Mouse (Mus musculus) hindbrain, embryonic 15.5 days (tissue): ENCODE measurements around the gene Gnas. TPM values are rescaled to one million over a fixed set of nuclear protein-coding genes. Genes with fewer than 3 reads are reported as not detected.
A peak's percentile ranks its signal among the peaks of the same experiment; 100 is the strongest.

Experiments
- ATAC-seq: fragments of 200-750 bp; cut with Nextera tagmentation; 2 replicates; pipeline ENCODE4 v1.8.0; 2017; ENCODE audit warnings: low read depth, moderate number of reproducible peaks, moderate TSS enrichment; ENCODE audit not compliant: low FRiP score
- H3K27ac ChIP-seq: fragments of 300-500 bp; sonication (generic); replicated peaks from 2 replicates; pipeline ENCODE4 v1.5.1; 2015; ENCODE audit warnings: mild to moderate bottlenecking, inconsistent platforms
- H3K27me3 ChIP-seq: fragments of 300-500 bp; sonication (generic); 2 replicates; pipeline ENCODE4 v1.6.1; 2015; ENCODE audit warnings: control low read depth, inconsistent platforms
- H3K36me3 ChIP-seq: fragments of 300-500 bp; sonication (generic); 2 replicates; pipeline ENCODE4 v1.6.1; 2015; ENCODE audit warnings: control low read depth, inconsistent platforms
- H3K4me1 ChIP-seq: fragments of 300-500 bp; sonication (generic); replicated peaks from 2 replicates; pipeline ENCODE4 v1.6.1; 2015; ENCODE audit warnings: control low read depth, inconsistent platforms
- H3K4me2 ChIP-seq: fragments of 300-500 bp; sonication (generic); 2 replicates; pipeline ENCODE4 v1.6.1; 2015; ENCODE audit warnings: moderate library complexity, mild to moderate bottlenecking, inconsistent platforms
- H3K4me3 ChIP-seq: fragments of 300-500 bp; sonication (generic); 2 replicates; pipeline ENCODE4 v1.5.1; 2015; ENCODE audit warnings: mild to moderate bottlenecking, inconsistent platforms
- H3K9ac ChIP-seq: fragments of 300-500 bp; sonication (generic); 2 replicates; pipeline ENCODE4 v1.6.1; 2015; ENCODE audit warnings: inconsistent platforms
- H3K9me3 ChIP-seq: fragments of 300-500 bp; sonication (generic); 2 replicates; pipeline ENCODE4 v1.6.1; 2016; ENCODE audit warnings: control low read depth, inconsistent platforms
- WGBS: fragments of 180-500 bp; shearing (Covaris S2); methylation state at CpG from one replicate; pipeline ENCODE4 v1.1.7; 2015; 5-methylcytosine and 5-hydroxymethylcytosine counted together
- polyA plus RNA-seq: library from polyadenylated mRNA; unstranded; fragments of >200 nt; fragmentation: Nextera tagmentation; extraction: Ambion mirVana; gene quantifications from 2 replicates; pipeline ENCODE4 v1.2.1, GENCODE M21; 2015

Gnas gene
- polyA plus RNA-seq, 1 experiment from 2014 or later, result 1,659 TPM

DNA sequence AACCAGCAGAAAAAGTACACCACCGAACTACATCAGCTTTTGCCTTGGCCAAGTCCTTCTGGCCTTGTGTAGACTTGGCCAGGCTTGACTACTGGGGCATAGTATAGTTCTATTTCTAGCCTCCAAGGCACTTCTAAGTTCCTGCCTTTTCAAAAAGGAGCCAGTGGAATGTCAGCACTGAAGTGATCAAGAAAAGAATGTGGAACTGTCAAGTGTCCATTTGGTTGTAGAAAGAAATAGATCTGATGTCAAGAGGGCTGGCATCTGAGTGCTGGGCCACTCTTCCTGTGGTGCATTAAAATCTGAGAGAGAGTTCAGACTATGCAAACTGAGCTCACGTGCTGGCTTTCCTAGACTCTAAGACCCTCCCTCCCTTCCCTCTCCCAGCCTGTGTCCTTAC is 10.2 kb upstream of the Gnas start:
- H3K4me3 ChIP-seq, result no peak overlapping the region
- 81% methylated on average over 2 of the region's 2 CpGs for WGBS

DNA sequence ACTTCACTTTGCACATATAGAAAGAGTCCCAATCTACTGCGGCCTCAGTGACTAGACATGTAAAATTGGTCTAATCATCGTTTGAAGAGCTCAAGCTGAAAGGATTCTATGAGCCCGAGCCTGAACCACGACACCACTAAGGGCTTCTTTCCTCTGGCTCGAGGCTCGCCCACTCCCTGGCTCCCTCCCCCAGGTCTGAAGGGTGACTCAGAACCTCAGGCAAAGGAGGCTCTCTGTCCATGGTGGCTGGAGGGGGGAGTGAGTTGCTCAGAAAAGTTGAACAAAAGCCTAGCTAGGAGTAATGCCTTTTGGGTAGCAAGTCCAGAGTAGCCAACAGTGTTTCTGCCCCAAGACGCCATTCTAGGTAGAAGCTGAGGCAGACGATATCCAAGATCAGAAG is 4.3 kb upstream of the Gnas start:
- Histone ChIP-seq H3K9me3 (no peaks in the 10 kb centered on the region), H3K9ac (no peak overlapping the region), H3K27ac (no peak overlapping the region), H3K36me3 (peaks cover 15% of the 10 kb centered on the region), H3K4me3 (no peak overlapping the region), H3K27me3 (0 out of 2 replicates have a peak, but pooled peaks cover 6% of the 10 kb centered on the region), H3K4me2 (no peak overlapping the region), H3K4me1 (peaks cover 12% of the 10 kb centered on the region)
- 82% methylated on average over 8 of the region's 8 CpGs for WGBS
- no peak for ATAC-seq

More for the DNA sequence above, 10.2 kb upstream of the Gnas start:
- Histone ChIP-seq H3K4me1 (no peaks in the 10 kb centered on the region), H3K27me3 (no peaks in the 10 kb centered on the region), H3K36me3 (no peaks in the 10 kb centered on the region), H3K4me2 (no peak overlapping the region), H3K27ac (no peak overlapping the region), H3K9ac (no peak overlapping the region), H3K9me3 (no peaks in the 10 kb centered on the region)
- ATAC-seq, result no peak

DNA sequence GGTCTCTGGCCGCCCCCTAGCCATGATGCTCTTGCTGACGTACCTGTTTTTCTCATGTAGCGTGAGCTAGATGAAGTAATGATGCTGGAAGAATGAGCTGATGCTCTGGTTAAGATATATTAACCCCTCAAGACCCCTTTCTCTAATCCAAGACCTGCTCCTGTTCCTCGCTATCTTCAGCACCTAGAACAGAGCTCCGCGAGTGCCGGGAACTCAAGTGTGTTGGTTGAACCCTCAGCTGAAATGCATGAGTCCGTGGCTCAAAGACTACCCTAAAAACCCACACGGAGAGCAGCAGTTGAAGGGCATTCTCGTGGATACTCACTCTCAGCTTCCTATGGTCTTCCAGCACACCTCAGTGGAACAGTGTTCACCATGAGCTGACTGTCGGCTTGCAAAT is 779 bp upstream of the Gnas start:
- peaks cover 35% of the 10 kb centered on the region for H3K27me3 ChIP-seq
- peaks cover 33% of the 10 kb centered on the region for H3K36me3 ChIP-seq

GRCm38 (mm10) chr2:174284807-174285457 is 812 bp downstream of the Gnas start:
- Histone ChIP-seq H3K4me3 (peak overlapping the region; percentile 28), H3K36me3 (peaks cover 33% of the 10 kb centered on the region)

More for the DNA sequence above, 779 bp upstream of the Gnas start:
- no peak overlapping the region for H3K9ac ChIP-seq
- H3K4me3 ChIP-seq, result peak overlapping the region; percentile 28
- H3K4me2 ChIP-seq, result peak overlapping the region; percentile 54
- H3K9me3 ChIP-seq, result peaks cover 11% of the 10 kb centered on the region
- ATAC-seq, result no peak
- WGBS, result 56% methylated on average over 11 of the region's 11 CpGs
- peaks cover 17% of the 10 kb centered on the region for H3K4me1 ChIP-seq
- H3K27ac ChIP-seq, result no peak overlapping the region

DNA sequence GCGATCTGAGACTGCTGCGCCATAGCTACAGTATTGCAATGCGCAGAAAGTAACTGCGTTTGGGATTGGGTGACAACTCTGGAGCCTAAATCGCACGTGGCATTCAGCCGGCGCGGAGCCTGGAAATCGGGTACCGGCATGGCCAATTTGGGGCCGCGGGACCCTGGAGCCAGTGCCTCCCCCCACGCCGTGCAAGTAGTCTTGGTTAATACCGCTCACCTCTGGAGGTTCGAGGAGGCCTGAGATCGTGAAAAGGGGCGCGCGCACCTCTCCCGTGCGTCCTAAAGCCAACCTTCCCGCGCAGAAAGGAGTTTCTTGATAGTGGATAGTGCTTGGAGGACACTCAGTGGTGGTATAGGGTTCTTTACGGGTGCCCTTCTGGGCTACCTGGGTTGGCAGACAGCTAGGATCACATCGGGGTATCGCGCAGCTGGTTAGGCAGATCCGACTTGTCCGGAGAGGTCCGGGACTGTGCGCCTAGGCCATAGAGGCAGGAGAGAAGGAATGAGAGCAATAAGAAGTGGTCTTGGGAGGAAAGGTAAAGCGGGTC is 1.9 kb downstream of the Gnas start:
- no peak for ATAC-seq

More at GRCm38 (mm10) chr2:174284807-174285457, 812 bp downstream of the Gnas start:
- 53% methylated on average over 58 of the region's 58 CpGs for WGBS
- Histone ChIP-seq H3K4me2 (peak overlapping the region; percentile 54), H3K4me1 (peaks cover 21% of the 10 kb centered on the region), H3K27ac (no peak overlapping the region), H3K9me3 (peaks cover 11% of the 10 kb centered on the region), H3K9ac (no peak overlapping the region), H3K27me3 (peaks cover 35% of the 10 kb centered on the region)
- no peak for ATAC-seq

DNA sequence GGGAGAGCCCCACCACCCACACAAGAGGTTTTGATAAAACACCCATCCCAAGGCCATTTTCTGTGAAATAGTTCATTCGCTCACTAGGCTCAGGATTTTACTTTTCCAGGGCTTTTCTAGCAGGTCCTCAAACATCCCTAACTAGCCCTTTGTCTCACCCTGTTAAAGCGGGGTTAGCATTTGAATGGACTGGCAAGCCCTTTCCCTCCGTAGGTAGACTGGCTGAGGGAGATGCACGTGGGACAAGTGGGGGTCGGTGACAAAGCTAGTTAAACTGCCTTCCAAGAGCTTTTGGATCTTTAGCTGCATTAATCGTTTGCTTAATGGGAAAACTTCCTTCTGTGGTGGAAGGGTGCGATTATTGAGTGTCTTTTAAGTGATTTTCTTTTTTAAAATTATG is 3.8 kb downstream of the Gnas start:
- Histone ChIP-seq H3K36me3 (peaks cover 29% of the 10 kb centered on the region), H3K27me3 (peaks cover 35% of the 10 kb centered on the region), H3K4me3 (no peak overlapping the region), H3K4me1 (peaks cover 50% of the 10 kb centered on the region), H3K9ac (no peak overlapping the region), H3K9me3 (peaks cover 11% of the 10 kb centered on the region), H3K27ac (no peak overlapping the region), H3K4me2 (no peak overlapping the region)
- WGBS, result 29% methylated on average over 7 of the region's 7 CpGs
- ATAC-seq, result no peak

More for the DNA sequence above, 1.9 kb downstream of the Gnas start:
- peak overlapping the region; percentile 28 for H3K4me3 ChIP-seq
- peaks cover 31% of the 10 kb centered on the region for H3K4me1 ChIP-seq
- H3K9ac ChIP-seq, result no peak overlapping the region
- H3K36me3 ChIP-seq, result peaks cover 29% of the 10 kb centered on the region
- peaks cover 35% of the 10 kb centered on the region for H3K27me3 ChIP-seq
- H3K9me3 ChIP-seq, result peaks cover 11% of the 10 kb centered on the region
- 0 out of 2 replicates have a peak overlapping the region, but pooled peaks have one; percentile 54 for H3K4me2 ChIP-seq
- no peak overlapping the region for H3K27ac ChIP-seq
- 49% methylated on average over 34 of the region's 34 CpGs for WGBS

- H3K9ac ChIP-seq, result no peak overlapping the region
- no peak for ATAC-seq
- H3K4me2 ChIP-seq, result no peak overlapping the region
- H3K36me3 ChIP-seq, result peaks cover 26% of the 10 kb centered on the region
- 47% methylated on average over 12 of the region's 12 CpGs for WGBS
- H3K9me3 ChIP-seq, result peaks cover 11% of the 10 kb centered on the region
- H3K4me3 ChIP-seq, result no peak overlapping the region
- H3K27me3 ChIP-seq, result peaks cover 35% of the 10 kb centered on the region
- H3K27ac ChIP-seq, result no peak overlapping the region
- peaks cover 52% of the 10 kb centered on the region for H3K4me1 ChIP-seq
Observed at GRCm38 (mm10) chr2:174288673-174289430, 4.7 kb downstream of the Gnas start.

- Histone ChIP-seq H3K27me3 (peaks cover 17% of the 10 kb centered on the region), H3K4me3 (peak overlapping the region; percentile 32), H3K9me3 (peaks cover 6% of the 10 kb centered on the region; the same call in 1 of the 2 replicates), H3K36me3 (peaks cover 5% of the 10 kb centered on the region), H3K4me1 (peaks cover 45% of the 10 kb centered on the region), H3K9ac (peak overlapping the region; percentile 14; the same call in 1 of the 2 replicates), H3K4me2 (peak overlapping the region; percentile 65), H3K27ac (peak overlapping the region; percentile 58)
- WGBS, result 48% methylated on average over 8 of the region's 8 CpGs
- ATAC-seq, result no peak
Observed at GRCm38 (mm10) chr2:174291029-174291661, 7.0 kb downstream of the Gnas start.

- Histone ChIP-seq H3K27ac (peak overlapping the region; percentile 58), H3K9ac (peak overlapping the region; percentile 14; the same call in 1 of the 2 replicates), H3K4me3 (peak overlapping the region; percentile 32), H3K4me1 (peaks cover 48% of the 10 kb centered on the region), H3K27me3 (peaks cover 12% of the 10 kb centered on the region), H3K4me2 (peak overlapping the region; percentile 65), H3K36me3 (no peaks in the 10 kb centered on the region), H3K9me3 (peaks cover 6% of the 10 kb centered on the region; the same call in 1 of the 2 replicates)
- WGBS, result 22% methylated on average over 2 of the region's 2 CpGs
- ATAC-seq, result no peak
Observed at GRCm38 (mm10) chr2:174291662-174292030, 7.5 kb downstream of the Gnas start.

DNA sequence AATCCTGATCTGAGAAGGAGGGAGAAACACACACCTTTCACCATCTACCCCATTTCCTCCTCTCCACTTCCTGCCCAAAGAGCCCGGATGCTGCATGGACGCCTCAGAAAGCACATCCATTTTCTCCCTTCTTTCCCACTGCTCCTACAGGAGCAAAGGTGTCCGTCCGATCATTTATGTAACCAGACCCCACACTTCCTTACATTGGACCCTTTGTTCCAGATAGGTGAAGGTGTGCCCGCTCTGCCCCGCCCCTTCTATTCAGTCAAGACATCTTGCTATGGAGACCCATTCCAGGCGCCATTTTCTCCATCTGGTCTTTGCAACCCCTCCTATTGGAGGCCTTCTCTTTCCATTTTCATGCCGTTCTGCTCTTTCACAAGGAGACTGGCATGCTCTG is 10.3 kb downstream of the Gnas start:
- no peaks in the 10 kb centered on the region for H3K36me3 ChIP-seq

GRCm38 (mm10) chr2:174295175-174295899 is 11.2 kb downstream of the Gnas start:
- Histone ChIP-seq H3K4me1 (peaks cover 64% of the 10 kb centered on the region), H3K9ac (peak overlapping the region; percentile 57), H3K4me3 (peak overlapping the region; percentile 54), H3K27ac (peak overlapping the region; percentile 83), H3K4me2 (peak overlapping the region; percentile 57), H3K36me3 (no peaks in the 10 kb centered on the region), H3K9me3 (peaks cover 9% of the 10 kb centered on the region; the same call in 1 of the 2 replicates), H3K27me3 (peaks cover 17% of the 10 kb centered on the region)
- WGBS, result 47% methylated on average over 36 of the region's 36 CpGs
- peak; percentile 89 for ATAC-seq

More for the DNA sequence above, 10.3 kb downstream of the Gnas start:
- WGBS, result 51% methylated on average over 8 of the region's 8 CpGs
- peak overlapping the region; percentile 57 for H3K9ac ChIP-seq
- no peak for ATAC-seq
- H3K9me3 ChIP-seq, result peaks cover 9% of the 10 kb centered on the region; the same call in 1 of the 2 replicates
- peak overlapping the region; percentile 57 for H3K4me2 ChIP-seq
- H3K27me3 ChIP-seq, result peaks cover 15% of the 10 kb centered on the region
- peak overlapping the region; percentile 54 for H3K4me3 ChIP-seq
- H3K4me1 ChIP-seq, result peaks cover 62% of the 10 kb centered on the region
- H3K27ac ChIP-seq, result peak overlapping the region; percentile 83
